Mouse (Mus musculus) midbrain, embryonic 16.5 days (tissue): ENCODE measurements around the gene Pan3. TPM values are rescaled to one million over a fixed set of nuclear protein-coding genes. Genes with fewer than 3 reads are reported as not detected.
"Not testable (repeated sequence)": the region's sequence is repeated elsewhere in the genome, so short reads cannot be mapped to it uniquely, and the experiment has no call there.

ENCODE experiments used
- ATAC-seq: fragments of 200-750 bp; cut with Nextera tagmentation; 2 replicates; pipeline ENCODE4 v1.8.0; 2017; ENCODE audit warnings: moderate TSS enrichment
- H3K27ac ChIP-seq: fragments of 300-500 bp; sonication (generic); 2 replicates; pipeline ENCODE4 v1.5.1; 2014; ENCODE audit warnings: mild to moderate bottlenecking, low read length, mixed read lengths
- H3K27me3 ChIP-seq: fragments of 300-500 bp; sonication (generic); 2 replicates; pipeline ENCODE4 v1.6.1; 2014; ENCODE audit warnings: low read depth, low read length, mixed read lengths; ENCODE audit not compliant: control insufficient read depth, insufficient read depth
- H3K36me3 ChIP-seq: fragments of 300-500 bp; sonication (generic); 2 replicates; pipeline ENCODE4 v1.6.1; 2014; ENCODE audit warnings: mild to moderate bottlenecking, low read length, moderate library complexity, mixed read lengths; ENCODE audit not compliant: control insufficient read depth, insufficient read depth
- H3K4me1 ChIP-seq: fragments of 300-500 bp; sonication (generic); 2 replicates; pipeline ENCODE4 v1.6.1; 2014; ENCODE audit warnings: mild to moderate bottlenecking, low read length, mixed read lengths; ENCODE audit not compliant: control insufficient read depth, insufficient read depth
- H3K4me2 ChIP-seq: fragments of 300-500 bp; sonication (generic); 2 replicates; pipeline ENCODE4 v1.6.1; 2014; ENCODE audit warnings: mild to moderate bottlenecking, low read length, mixed read lengths
- H3K4me3 ChIP-seq: fragments of 300-500 bp; sonication (generic); 2 replicates; pipeline ENCODE4 v1.5.1; 2014; ENCODE audit warnings: low read depth, mild to moderate bottlenecking, low read length, moderate library complexity, mixed read lengths
- H3K9ac ChIP-seq: fragments of 300-500 bp; sonication (generic); 2 replicates; pipeline ENCODE4 v1.6.1; 2014; ENCODE audit warnings: low read depth, low read length, mixed read lengths
- H3K9me3 ChIP-seq: fragments of 300-500 bp; sonication (generic); replicated peaks from 2 replicates; pipeline ENCODE4 v1.6.1; 2014; ENCODE audit warnings: mild to moderate bottlenecking, low read length, mixed read lengths; ENCODE audit not compliant: control insufficient read depth, poor library complexity, severe bottlenecking
- WGBS: fragments of 180-500 bp; shearing (Covaris S2); extraction: QIAGEN DNeasy Blood & Tissue Kit; methylation state at CpG from one replicate; pipeline ENCODE4 v1.1.7; 2014; 5-methylcytosine and 5-hydroxymethylcytosine counted together
- polyA plus RNA-seq: library from polyadenylated mRNA; unstranded; fragments of >200 nt; fragmentation: Nextera tagmentation; extraction: Ambion mirVana; gene quantifications from 2 replicates; pipeline ENCODE4 v1.2.1, GENCODE M21; 2015

Pan3 gene
- polyA plus RNA-seq, 1 experiment from 2014 or later: 61.1 TPM

- Histone ChIP-seq H3K4me2 (no peak overlapping the region), H3K4me3 (no peak overlapping the region), H3K4me1 (no peaks in the 10 kb centered on the region), H3K9ac (no peak overlapping the region), H3K9me3 (no peaks in the 10 kb centered on the region), H3K36me3 (peaks cover 29% of the 10 kb centered on the region), H3K27ac (no peak overlapping the region), H3K27me3 (no peaks in the 10 kb centered on the region)
- WGBS: 97% methylated on average over 4 of the region's 4 CpGs
- ATAC-seq: no peak
Measured at GRCm38 (mm10) chr5:147539815-147540214, 109.9 kb downstream of the Pan3 start.

GRCm38 (mm10) chr5:147542291-147542690, 112.3 kb downstream of the Pan3 start:
- WGBS: 92% methylated on average over 6 of the region's 6 CpGs
- H3K4me3 ChIP-seq: no peak overlapping the region
- H3K4me1 ChIP-seq: no peaks in the 10 kb centered on the region
- ATAC-seq: no peak
- H3K27ac ChIP-seq: no peak overlapping the region
- H3K9me3 ChIP-seq: no peaks in the 10 kb centered on the region
- no peaks in the 10 kb centered on the region for H3K27me3 ChIP-seq
- peaks cover 21% of the 10 kb centered on the region for H3K36me3 ChIP-seq
- H3K9ac ChIP-seq: no peak overlapping the region
- H3K4me2 ChIP-seq: no peak overlapping the region

GRCm38 (mm10) chr5:147545731-147546241, 115.8 kb downstream of the Pan3 start:
- no peak overlapping the region for H3K4me3 ChIP-seq
- no peaks in the 10 kb centered on the region for H3K9me3 ChIP-seq
- no peaks in the 10 kb centered on the region for H3K27me3 ChIP-seq
- no peak overlapping the region for H3K27ac ChIP-seq
- H3K4me1 ChIP-seq: no peaks in the 10 kb centered on the region
- peaks cover 30% of the 10 kb centered on the region for H3K36me3 ChIP-seq
- no peak overlapping the region for H3K4me2 ChIP-seq
- 74% methylated on average over 11 of the region's 11 CpGs for WGBS
- H3K9ac ChIP-seq: no peak overlapping the region
- no peak for ATAC-seq

- no peak for ATAC-seq
- Histone ChIP-seq H3K27me3 (no peaks in the 10 kb centered on the region), H3K4me2 (no peak overlapping the region), H3K9me3 (no peaks in the 10 kb centered on the region), H3K27ac (no peak overlapping the region), H3K9ac (no peak overlapping the region), H3K36me3 (peaks cover 22% of the 10 kb centered on the region), H3K4me1 (no peaks in the 10 kb centered on the region), H3K4me3 (no peak overlapping the region)
- 91% methylated on average over 12 of the region's 12 CpGs for WGBS
Measured at GRCm38 (mm10) chr5:147549016-147549755, 119.2 kb downstream of the Pan3 start.

GRCm38 (mm10) chr5:147551879-147552627, 122.1 kb downstream of the Pan3 start:
- WGBS: 88% methylated on average over 13 of the region's 13 CpGs

GRCm38 (mm10) chr5:147557641-147558040, 127.7 kb downstream of the Pan3 start:
- H3K4me1 ChIP-seq, H3K27me3 ChIP-seq, ATAC-seq, H3K9me3 ChIP-seq, H3K36me3 ChIP-seq, H3K4me3 ChIP-seq, H3K9ac ChIP-seq, H3K4me2 ChIP-seq, H3K27ac ChIP-seq: not testable (repeated sequence)
- 80% methylated on average over 5 of the region's 6 CpGs for WGBS

More at GRCm38 (mm10) chr5:147551879-147552627, 122.1 kb downstream of the Pan3 start:
- no peak for ATAC-seq
- H3K4me2 ChIP-seq: no peak overlapping the region
- H3K27me3 ChIP-seq: no peaks in the 10 kb centered on the region
- no peak overlapping the region for H3K9ac ChIP-seq
- no peaks in the 10 kb centered on the region for H3K9me3 ChIP-seq
- H3K4me1 ChIP-seq: no peaks in the 10 kb centered on the region
- H3K27ac ChIP-seq: no peak overlapping the region
- H3K4me3 ChIP-seq: no peak overlapping the region
- peaks cover 22% of the 10 kb centered on the region for H3K36me3 ChIP-seq

GRCm38 (mm10) chr5:147563511-147564139, 133.7 kb downstream of the Pan3 start:
- no peaks in the 10 kb centered on the region for H3K9me3 ChIP-seq
- no peak; the same call in 1 of the 2 replicates for ATAC-seq
- H3K4me3 ChIP-seq: no peak overlapping the region
- H3K4me2 ChIP-seq: peak overlapping the region; percentile 33
- H3K4me1 ChIP-seq: peaks cover 4% of the 10 kb centered on the region
- H3K36me3 ChIP-seq: no peaks in the 10 kb centered on the region
- WGBS: 41% methylated on average over 18 of the region's 18 CpGs
- H3K27ac ChIP-seq: no peak overlapping the region
- H3K9ac ChIP-seq: no peak overlapping the region
- no peaks in the 10 kb centered on the region for H3K27me3 ChIP-seq

- no peaks in the 10 kb centered on the region for H3K27me3 ChIP-seq
- H3K4me2 ChIP-seq: peak overlapping the region; percentile 33
- ATAC-seq: 0 out of 2 replicates have a peak, but pooled peaks have one; percentile 32
- H3K4me1 ChIP-seq: peaks cover 4% of the 10 kb centered on the region
- no peak overlapping the region for H3K4me3 ChIP-seq
- H3K9me3 ChIP-seq: no peaks in the 10 kb centered on the region
- 23% methylated on average over 16 of the region's 16 CpGs for WGBS
- peak overlapping the region; percentile 41; the same call in 1 of the 2 replicates for H3K9ac ChIP-seq
- no peak overlapping the region for H3K27ac ChIP-seq
- H3K36me3 ChIP-seq: no peaks in the 10 kb centered on the region
Measured at GRCm38 (mm10) chr5:147564140-147564590, 134.2 kb downstream of the Pan3 start.
